Mouse (Mus musculus): ENCODE results near the gene Vps35. TPM values are rescaled to one million over a fixed set of nuclear protein-coding genes. Genes with fewer than 3 reads are reported as not detected.

Vps35 gene
- total RNA-seq, 2 experiments from 2014 or later: 137 to 140 TPM

GRCm38 (mm10) chr8:85220220-85220619 lies 79.4 kb downstream of the Vps35 start:
- ATAC-seq (replicated peaks; ENCODE audit: poor library complexity): no peak

Other genes starting within 250 kb of the Vps35 start
- 4.4 and 4.9 TPM in 2 replicates for gene Fbxw9, start 239.7 kb downstream of the Vps35 start, total RNA-seq (2015)
- 3.2 and 3.5 TPM in 2 replicates for gene Fbxw9, start 239.7 kb downstream of the Vps35 start, total RNA-seq (2017)
- not detected in 2 replicates for gene Gm5741, start 231.8 kb downstream of the Vps35 start, total RNA-seq (2015)
- gene Gm5741, start 231.8 kb downstream of the Vps35 start, total RNA-seq (2017): not detected in 2 replicates
- 60.4 and 69.7 TPM in 2 replicates for gene Dhps, start 228.0 kb downstream of the Vps35 start, total RNA-seq (2015)
- gene Dhps, start 228.0 kb downstream of the Vps35 start, total RNA-seq (2017): 24.6 and 24.7 TPM in 2 replicates
- 159 and 193 TPM in 2 replicates for gene Wdr83os, start 219.1 kb downstream of the Vps35 start, total RNA-seq (2015)
- 40.3 and 41.4 TPM in 2 replicates for gene Wdr83os, start 219.1 kb downstream of the Vps35 start, total RNA-seq (2017)
- gene Wdr83, start 218.5 kb downstream of the Vps35 start, total RNA-seq (2015): 33.1 and 44.3 TPM in 2 replicates
- 23.5 and 33.7 TPM in 2 replicates for gene Wdr83, start 218.5 kb downstream of the Vps35 start, total RNA-seq (2017)
- 86.9 and 95.2 TPM in 2 replicates for gene Man2b1, start 216.5 kb downstream of the Vps35 start, total RNA-seq (2015)
- 60.2 and 69.6 TPM in 2 replicates for gene Man2b1, start 216.5 kb downstream of the Vps35 start, total RNA-seq (2017)
- not detected in 2 replicates for gene Zfp791, start 176.7 kb downstream of the Vps35 start, total RNA-seq (2015)
- not detected in 2 replicates for gene Zfp791, start 176.7 kb downstream of the Vps35 start, total RNA-seq (2017)
- not detected in 2 replicates for gene Cks1brt, start 147.9 kb downstream of the Vps35 start, total RNA-seq (2015)
- 0.08 TPM in 1 of 2 replicates, not detected in the other for gene Cks1brt, start 147.9 kb downstream of the Vps35 start, total RNA-seq (2017)
- gene Olfr371, start 73.8 kb downstream of the Vps35 start, total RNA-seq (2015): not detected in 2 replicates
- not detected in 2 replicates for gene Olfr371, start 73.8 kb downstream of the Vps35 start, total RNA-seq (2017)
- gene Orc6, start 170 bp downstream of the Vps35 start, total RNA-seq (2015): 98.8 and 124 TPM in 2 replicates
- gene Orc6, start 170 bp downstream of the Vps35 start, total RNA-seq (2017): 91.7 and 102 TPM in 2 replicates
- 2.2 and 2.8 TPM in 2 replicates for gene Mylk3, start 86.5 kb upstream of the Vps35 start, total RNA-seq (2015)
- 4.8 and 10.0 TPM in 2 replicates for gene Mylk3, start 86.5 kb upstream of the Vps35 start, total RNA-seq (2017)
- gene 4921524J17Rik, start 133.0 kb upstream of the Vps35 start, total RNA-seq (2015): 33.6 and 42.2 TPM in 2 replicates
- 58.3 and 61.4 TPM in 2 replicates for gene 4921524J17Rik, start 133.0 kb upstream of the Vps35 start, total RNA-seq (2017)
- 2.5 and 3.5 TPM in 2 replicates for gene Gpt2, start 192.8 kb upstream of the Vps35 start, total RNA-seq (2015)
- 4.6 and 5.3 TPM in 2 replicates for gene Gpt2, start 192.8 kb upstream of the Vps35 start, total RNA-seq (2017)

All from megakaryocyte progenitor cell, adult 5-6 weeks (primary cell).